Mouse (Mus musculus): ENCODE results near the gene Clrn2.

The Clrn2 gene

GRCm38 (mm10) chr5:45510071-45510470 is 56.5 kb downstream of the Clrn2 start:
- DNase-seq (ENCODE audit: low read depth, low spot score) = no peak

GRCm38 (mm10) chr5:45512908-45513307 is 59.4 kb downstream of the Clrn2 start:
- DNase-seq (ENCODE audit: low read depth, low spot score) = no peak

- no peak for DNase-seq (ENCODE audit: low read depth, low spot score)
Measured at GRCm38 (mm10) chr5:45513511-45513910, 60.0 kb downstream of the Clrn2 start.
